Mouse (Mus musculus): ENCODE measurements at regions not wholly inside any gene's neighbourhood (a gene's known extent, or its start where the extent isn't known, plus 50 kb on each side); places are given as distances from the start of the nearest gene placed in this dataset.

DNA sequence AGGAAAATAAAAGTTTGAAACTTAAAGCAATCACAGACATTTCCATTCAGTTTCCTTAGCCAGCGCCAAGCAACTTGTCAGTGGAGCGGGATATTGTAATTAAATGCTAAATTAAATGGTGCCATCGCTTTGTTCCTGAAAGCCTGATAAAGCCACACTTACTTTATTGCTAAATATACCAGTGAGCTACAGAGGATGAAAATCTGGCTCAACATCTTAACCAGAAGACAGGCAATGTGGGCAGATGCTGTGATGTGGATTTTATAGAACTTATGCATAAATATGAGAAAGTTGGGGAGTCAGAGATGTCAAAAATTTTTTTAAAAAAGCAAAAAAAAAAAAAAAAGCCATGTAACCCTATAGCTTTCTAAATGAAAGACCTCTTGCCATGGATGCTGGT lies 340.8 kb downstream of the Galc start:
- TF ChIP-seq POLR2A (IDR thresholded peaks at IDR 0.05; ENCODE audit: low read depth, low read length): no peak
- no peak for TF ChIP-seq CTCF (conservative IDR thresholded peaks at IDR 0.05; ENCODE audit: insufficient read depth, insufficient read length, low read depth, low read length)
